Mouse (Mus musculus): ENCODE results near the gene Uvrag. TPM values are rescaled to one million over a fixed set of nuclear protein-coding genes. Genes with fewer than 3 reads are reported as not detected.

The Uvrag gene
- polyA plus RNA-seq (2015; fragmentation: Nextera tagmentation; extraction: Ambion mirVana): 14.2 and 15.6 TPM in 2 replicates

GRCm38 (mm10) chr7:99140984-99141918 is at the start of gene Uvrag:
Uvrag (minus strand) TSS chr7:99141141.
- Histone ChIP-seq H3K4me2 (peak within 1 kb of the TSS; percentile 73), H3K27me3 (no peaks in the 10 kb centered on the region), H3K4me1 (replicated peaks) (peaks cover 24% of the 10 kb centered on the region), H3K9ac (peak within 1 kb of the TSS; percentile 94), H3K4me3 (peak within 1 kb of the TSS; percentile 94), H3K36me3 (no peaks in the 10 kb centered on the region), H3K27ac (peak within 1 kb of the TSS; percentile 93), H3K9me3 (no peaks in the 10 kb centered on the region)
- WGBS: under 1% methylated on average over 51 of the region's 51 CpGs
- peak; percentile 99 for ATAC-seq (ENCODE audit: low FRiP score)

DNA sequence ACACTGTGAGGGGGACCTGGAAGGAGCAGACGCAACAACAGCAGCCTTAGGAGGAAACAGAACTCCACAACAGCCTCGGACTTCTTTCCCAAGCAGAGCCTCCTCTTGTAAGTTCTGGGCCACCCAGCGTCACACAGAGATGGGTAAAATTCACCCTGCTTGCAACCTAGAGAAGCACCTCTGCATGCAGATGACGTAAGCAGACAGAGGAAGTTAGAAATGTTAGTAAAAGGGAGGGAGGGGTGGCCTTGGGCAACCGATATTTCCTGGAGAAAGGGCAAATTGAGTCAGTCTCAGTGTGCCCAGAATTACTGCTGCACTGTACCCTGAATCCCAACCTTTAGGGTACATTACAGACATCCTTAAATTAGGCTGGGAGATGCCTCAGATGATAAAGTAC is 48.9 kb upstream of the Uvrag start:
- no peaks in the 10 kb centered on the region for H3K9me3 ChIP-seq
- H3K4me3 ChIP-seq: no peak overlapping the region
- peaks cover 9% of the 10 kb centered on the region for H3K27me3 ChIP-seq
- H3K4me1 ChIP-seq (replicated peaks): no peaks in the 10 kb centered on the region
- H3K9ac ChIP-seq: no peak overlapping the region
- H3K4me2 ChIP-seq: no peak overlapping the region
- WGBS: 83% methylated on average over 5 of the region's 5 CpGs
- H3K36me3 ChIP-seq: no peaks in the 10 kb centered on the region
- no peak for ATAC-seq (ENCODE audit: low FRiP score)
- no peak overlapping the region for H3K27ac ChIP-seq

- Histone ChIP-seq H3K4me3 (no peak overlapping the region), H3K4me1 (replicated peaks) (0 out of 2 replicates have a peak, but pooled peaks cover under 1% of the 10 kb centered on the region), H3K4me2 (no peak overlapping the region), H3K36me3 (no peaks in the 10 kb centered on the region), H3K9me3 (no peaks in the 10 kb centered on the region), H3K27ac (no peak overlapping the region), H3K9ac (no peak overlapping the region), H3K27me3 (peaks cover 17% of the 10 kb centered on the region)
- WGBS: 84% methylated on average over 6 of the region's 6 CpGs
- no peak for ATAC-seq (ENCODE audit: low FRiP score)
These were observed 47.7 kb upstream of the Uvrag start for GRCm38 (mm10) chr7:99188630-99189029.

DNA sequence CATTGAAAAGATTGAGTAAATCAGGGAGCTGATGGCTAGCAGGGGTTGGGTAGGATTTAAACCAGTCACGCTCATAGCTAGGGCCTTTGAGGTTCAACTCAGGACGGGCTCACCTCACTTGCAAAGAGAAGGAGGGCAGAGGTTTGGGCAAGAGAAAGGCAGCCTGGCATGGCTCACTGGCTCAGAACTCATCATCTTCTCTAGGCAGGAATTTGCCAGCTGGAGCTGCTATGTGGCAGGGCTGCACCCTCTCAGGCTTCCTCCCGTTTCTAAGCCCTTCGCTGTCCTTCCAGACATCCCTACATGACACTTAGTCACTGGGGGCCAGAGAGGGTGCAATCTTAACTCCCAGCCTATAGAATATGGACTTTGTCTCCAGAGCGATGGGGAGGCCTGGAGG is 46.5 kb upstream of the Uvrag start:
- H3K9ac ChIP-seq: no peak overlapping the region
- no peaks in the 10 kb centered on the region for H3K9me3 ChIP-seq
- no peaks in the 10 kb centered on the region for H3K36me3 ChIP-seq
- H3K4me2 ChIP-seq: no peak overlapping the region
- 85% methylated on average over 5 of the region's 5 CpGs for WGBS
- no peak overlapping the region for H3K4me3 ChIP-seq
- peaks cover 7% of the 10 kb centered on the region for H3K4me1 ChIP-seq (replicated peaks)
- H3K27ac ChIP-seq: no peak overlapping the region
- H3K27me3 ChIP-seq: peaks cover 20% of the 10 kb centered on the region
- ATAC-seq (ENCODE audit: low FRiP score): no peak

GRCm38 (mm10) chr7:99185405-99185804 is 44.5 kb upstream of the Uvrag start:
- Histone ChIP-seq H3K27me3 (peaks cover 28% of the 10 kb centered on the region), H3K9ac (no peak overlapping the region), H3K27ac (no peak overlapping the region), H3K4me1 (replicated peaks) (peaks cover 22% of the 10 kb centered on the region), H3K9me3 (no peaks in the 10 kb centered on the region), H3K4me3 (no peak overlapping the region), H3K4me2 (no peak overlapping the region), H3K36me3 (no peaks in the 10 kb centered on the region)
- ATAC-seq (ENCODE audit: low FRiP score): no peak
- WGBS: 88% methylated on average over 3 of the region's 3 CpGs

DNA sequence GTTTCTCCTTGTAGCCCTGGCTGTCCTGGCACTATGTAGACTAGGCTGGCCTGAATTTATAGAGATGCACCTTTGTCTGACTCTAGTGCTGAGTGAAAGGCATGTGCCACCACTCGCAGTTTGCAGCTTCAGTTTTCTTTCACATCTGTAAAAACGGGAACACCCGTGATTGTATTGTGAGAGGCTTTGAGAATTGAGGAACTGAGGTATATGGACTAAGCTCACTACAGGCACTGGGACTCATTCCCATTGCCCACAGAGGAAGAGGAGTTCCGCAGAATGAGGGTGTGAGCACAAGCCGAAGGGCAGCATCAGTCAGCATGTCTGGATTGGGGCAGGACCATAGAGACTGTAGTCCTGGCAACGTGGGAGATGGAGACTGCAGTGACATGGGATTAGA is 42.8 kb upstream of the Uvrag start:
- 76% methylated on average over 6 of the region's 6 CpGs for WGBS
- H3K9me3 ChIP-seq: no peaks in the 10 kb centered on the region
- H3K27ac ChIP-seq: no peak overlapping the region
- H3K4me3 ChIP-seq: no peak overlapping the region
- peak overlapping the region; percentile 93; the same call in 1 of the 2 replicates for H3K4me2 ChIP-seq
- peaks cover 22% of the 10 kb centered on the region for H3K4me1 ChIP-seq (replicated peaks)
- H3K36me3 ChIP-seq: no peaks in the 10 kb centered on the region
- H3K27me3 ChIP-seq: peaks cover 28% of the 10 kb centered on the region
- no peak overlapping the region for H3K9ac ChIP-seq
- no peak for ATAC-seq (ENCODE audit: low FRiP score)

- WGBS: under 1% methylated on average over 63 of the region's 63 CpGs
These were observed 41.7 kb upstream of the Uvrag start, which contains the start of gene Dgat2 for GRCm38 (mm10) chr7:99182432-99183172. Dgat2 (minus strand) TSS chr7:99182719.

GRCm38 (mm10) chr7:99181619-99182431 is 40.9 kb upstream of the Uvrag start:
- H3K4me3 ChIP-seq: peak overlapping the region; percentile 76
- peak overlapping the region; percentile 93 for H3K4me2 ChIP-seq
- peaks cover 27% of the 10 kb centered on the region for H3K4me1 ChIP-seq (replicated peaks)
- H3K27ac ChIP-seq: no peak overlapping the region
- no peaks in the 10 kb centered on the region for H3K9me3 ChIP-seq
- ATAC-seq (ENCODE audit: low FRiP score): no peak
- peaks cover 25% of the 10 kb centered on the region for H3K27me3 ChIP-seq
- peak overlapping the region; percentile 91 for H3K9ac ChIP-seq
- WGBS: 21% methylated on average over 14 of the region's 14 CpGs
- no peaks in the 10 kb centered on the region for H3K36me3 ChIP-seq

More at GRCm38 (mm10) chr7:99182432-99183172, 41.7 kb upstream of the Uvrag start, which contains the start of gene Dgat2:
- Histone ChIP-seq H3K27me3 (peaks cover 25% of the 10 kb centered on the region), H3K27ac (peak within 1 kb of the TSS; percentile 80), H3K4me1 (replicated peaks) (peaks cover 24% of the 10 kb centered on the region), H3K9ac (peak within 1 kb of the TSS; percentile 91), H3K9me3 (no peaks in the 10 kb centered on the region), H3K4me3 (peak within 1 kb of the TSS; percentile 76), H3K4me2 (peak within 1 kb of the TSS; percentile 93), H3K36me3 (no peaks in the 10 kb centered on the region)
- ATAC-seq (ENCODE audit: low FRiP score): peak; percentile 95

GRCm38 (mm10) chr7:99180162-99180561 is 39.2 kb upstream of the Uvrag start:
- no peak for ATAC-seq (ENCODE audit: low FRiP score)
- Histone ChIP-seq H3K27ac (no peak overlapping the region), H3K27me3 (peaks cover 19% of the 10 kb centered on the region), H3K4me2 (no peak overlapping the region), H3K9me3 (no peaks in the 10 kb centered on the region), H3K36me3 (no peaks in the 10 kb centered on the region), H3K4me3 (no peak overlapping the region), H3K4me1 (replicated peaks) (peaks cover 27% of the 10 kb centered on the region), H3K9ac (no peak overlapping the region)
- 86% methylated on average over 1 of the region's 1 CpGs for WGBS

DNA sequence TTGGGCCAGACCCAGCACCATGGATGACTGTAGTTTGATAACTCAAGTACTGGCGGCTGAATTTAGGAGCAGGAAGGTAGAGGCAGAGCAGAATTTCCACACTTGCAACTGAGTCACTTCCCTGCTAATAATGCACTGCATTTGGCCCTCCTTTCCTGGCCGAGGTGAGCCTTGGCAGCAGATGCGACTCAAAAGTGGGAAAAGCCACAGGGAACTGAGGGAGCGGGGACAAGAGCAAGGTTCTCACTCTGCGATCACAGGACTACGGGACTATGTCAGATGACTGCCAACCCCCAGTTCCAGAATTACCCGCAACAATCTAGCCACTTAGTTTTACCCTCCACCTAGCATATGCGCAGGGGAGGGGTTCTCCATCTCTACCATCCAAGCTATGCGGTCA is 38.3 kb upstream of the Uvrag start:
- no peak overlapping the region for H3K4me3 ChIP-seq
- WGBS: 97% methylated on average over 9 of the region's 9 CpGs
- H3K9me3 ChIP-seq: no peaks in the 10 kb centered on the region
- H3K27me3 ChIP-seq: peaks cover 17% of the 10 kb centered on the region
- no peak overlapping the region for H3K4me2 ChIP-seq
- H3K27ac ChIP-seq: no peak overlapping the region
- ATAC-seq (ENCODE audit: low FRiP score): no peak
- H3K9ac ChIP-seq: no peak overlapping the region
- H3K4me1 ChIP-seq (replicated peaks): peaks cover 29% of the 10 kb centered on the region
- no peaks in the 10 kb centered on the region for H3K36me3 ChIP-seq

DNA sequence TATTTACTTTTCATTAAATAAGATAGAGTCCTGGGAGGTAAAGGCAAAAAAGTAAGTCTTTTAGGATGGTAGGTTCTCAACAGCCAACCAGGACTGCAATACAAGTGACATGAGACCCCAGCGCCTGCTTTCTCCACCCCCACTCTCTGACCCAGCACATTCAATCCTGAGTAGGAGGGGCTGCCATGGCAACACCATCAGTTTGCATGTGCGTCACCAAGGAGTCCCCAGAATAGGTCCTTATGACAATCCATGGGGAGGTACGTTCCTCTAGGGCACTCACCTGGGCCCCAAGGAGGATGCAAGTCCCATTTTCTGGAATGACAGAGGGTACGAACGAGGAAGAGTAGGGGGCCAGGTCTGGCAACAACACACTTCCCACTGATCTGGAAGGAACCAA is 36.4 kb upstream of the Uvrag start:
- Histone ChIP-seq H3K27me3 (peaks cover 9% of the 10 kb centered on the region), H3K4me2 (no peak overlapping the region), H3K9ac (no peak overlapping the region), H3K4me3 (no peak overlapping the region), H3K36me3 (no peaks in the 10 kb centered on the region), H3K27ac (no peak overlapping the region), H3K4me1 (replicated peaks) (peaks cover 25% of the 10 kb centered on the region), H3K9me3 (no peaks in the 10 kb centered on the region)
- no peak for ATAC-seq (ENCODE audit: low FRiP score)
- 52% methylated on average over 5 of the region's 5 CpGs for WGBS

Data from hindbrain, embryonic 13.5 days (tissue).